22 mouse cellular contexts compared by ENCODE assay signal in the genomic region with DNA sequence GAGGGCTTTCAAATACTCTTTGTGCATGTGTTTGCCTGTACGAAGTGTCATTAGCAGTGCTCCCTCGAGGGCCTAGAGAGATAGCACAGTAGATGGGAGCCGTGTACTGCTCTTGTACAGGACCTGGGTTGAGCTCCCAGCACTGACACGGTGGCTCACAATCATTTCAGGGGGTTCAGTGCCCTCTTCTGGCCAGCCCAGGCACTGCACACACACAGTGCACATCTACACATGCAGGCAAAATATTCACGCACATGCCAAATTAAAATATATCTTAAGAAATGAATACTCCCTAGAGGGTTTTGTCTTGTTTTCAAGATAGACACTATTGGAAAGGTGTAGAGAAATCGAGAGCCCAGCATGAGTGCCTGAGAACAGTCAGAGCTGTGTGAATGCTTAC. TPM values are rescaled to one million over a fixed set of nuclear protein-coding genes. Genes with fewer than 3 reads are reported as not detected.
DNase-seq lines count a peak whose midpoint lies in the region; ATAC-seq and TF ChIP-seq lines count a peak whose summit lies in the region.
"Had no signal": no experiment of that assay in that cellular context is flagged by ENCODE, and none has a peak within 500 bp of the region (broad histone marks: within the 10 kb centered on the region; RNA-seq: fewer than 3 reads in every experiment).

No protein-coding gene starts in this region.

- no peak for TF ChIP-seq EP300 in lung, postnatal 0 days (IDR thresholded peaks at IDR 0.05)
- no peak for TF ChIP-seq EP300 in MEL (IDR thresholded peaks at IDR 0.05; ENCODE audit: low read depth in 1 of 2, low read length in 2 of 2)

- TF ChIP-seq CTCF in kidney, adult 2 months (conservative IDR thresholded peaks at IDR 0.05; ENCODE audit: insufficient read depth, insufficient read length, low read depth, low read length): 0 out of 2 replicates have a peak, but pooled peaks have one; percentile 15
- TF ChIP-seq CTCF in lung, postnatal 0 days (IDR thresholded peaks at IDR 0.05): peak; percentile 18; the same call in 1 of the 2 replicates
- peak in 2 of 3 experiments; percentile 24; a peak in 3 of 6 replicates for TF ChIP-seq CTCF in MEL (IDR thresholded peaks at IDR 0.05 in 2 of 3, conservative IDR thresholded peaks at IDR 0.05 in 1 of 3; ENCODE audit: control insufficient read depth in 1 of 3, insufficient read depth in 1 of 3, low read depth in 2 of 3, low read length in 3 of 3, poor library complexity in 1 of 3, severe bottlenecking in 1 of 3)
- TF ChIP-seq CTCF in embryonic fibroblast, embryonic 13.5 days (IDR thresholded peaks at IDR 0.05; ENCODE audit: borderline replicate concordance, insufficient read depth, low read length): peak; percentile 27; the same call in 1 of the 2 replicates

- no peak overlapping the region for H3K4me2 ChIP-seq in lung, postnatal 0 days (replicated peaks; ENCODE audit: low read depth, low read length)
- H3K4me2 ChIP-seq: embryonic facial prominence, embryonic 13.5 days; forebrain, embryonic 15.5 days; hindbrain, embryonic 15.5 days; limb, embryonic 15.5 days; lung, embryonic 15.5 days; midbrain, embryonic 12.5 days; neural tube, embryonic 15.5 days; stomach, embryonic 15.5 days had no signal

- no peak; the same call in 1 of the 2 replicates for TF ChIP-seq RAD21 in MEL (IDR thresholded peaks at IDR 0.05; ENCODE audit: low read depth, low read length)

- WGBS in kidney, adult 2 months: 89% methylated on average over 6 of the region's 6 CpGs
- WGBS in lung, postnatal 0 days: 90% methylated on average over 6 of the region's 6 CpGs
- WGBS in forebrain, embryonic 10.5 days: 91% methylated on average over 6 of the region's 6 CpGs

- DNase-seq in kidney, adult 2 months: no peak
- DNase-seq in kidney, postnatal 14 days: no peak
- DNase-seq in lung, postnatal 0 days (ENCODE audit: low spot score): no peak
- no peak for DNase-seq in lung, postnatal 10 days
- no peak for DNase-seq in MEL (ENCODE audit: low read depth, low spot score)
- DNase-seq in forebrain, embryonic 10.5 days (ENCODE audit: extremely low spot score, low spot score): no peak
- DNase-seq: adrenal gland, postnatal 10 days; cerebellum, adult 8-10 months; cerebellum, postnatal 36 days; embryo, embryonic 11 days; gastrocnemius, postnatal 36 days; heart, postnatal 4 days; kidney, postnatal 36 days had no signal

- H3K9me3 ChIP-seq in lung, postnatal 0 days (ENCODE audit: low read length): no peaks in the 10 kb centered on the region; the same call in 1 of the 2 replicates
- no peaks in the 10 kb centered on the region for H3K9me3 ChIP-seq in MEL (replicated peaks; ENCODE audit: insufficient read depth, low read length)
- H3K9me3 ChIP-seq in forebrain, embryonic 10.5 days: peaks cover 5% of the 10 kb centered on the region; the same call in 1 of the 2 replicates
- H3K9me3 ChIP-seq: forebrain, embryonic 15.5 days; hindbrain, embryonic 15.5 days; midbrain, embryonic 12.5 days; neural tube, embryonic 15.5 days; stomach, embryonic 15.5 days had no signal

- H3K79me2 ChIP-seq in MEL (ENCODE audit: control insufficient read depth, insufficient read depth, low read length, poor library complexity): no peaks in the 10 kb centered on the region

- no peak overlapping the region for H3K4me3 ChIP-seq in kidney, adult 2 months (ENCODE audit: insufficient read depth, low read depth, low read length)
- H3K4me3 ChIP-seq in lung, postnatal 0 days (ENCODE audit: low read depth, low read length): no peak overlapping the region
- no peak overlapping the region for H3K4me3 ChIP-seq in MEL (ENCODE audit: control insufficient read depth in 1 of 2, insufficient read depth in 1 of 2, low read depth in 2 of 2, low read length in 2 of 2)
- no peak overlapping the region for H3K4me3 ChIP-seq in embryonic fibroblast, embryonic 13.5 days (ENCODE audit: insufficient read depth, low read length)
- H3K4me3 ChIP-seq in forebrain, embryonic 10.5 days: no peak overlapping the region
- H3K4me3 ChIP-seq: embryonic facial prominence, embryonic 13.5 days; forebrain, embryonic 15.5 days; hindbrain, embryonic 15.5 days; limb, embryonic 15.5 days; lung, embryonic 15.5 days; midbrain, embryonic 12.5 days; neural tube, embryonic 15.5 days; stomach, embryonic 15.5 days had no signal

- TF ChIP-seq POLR2A in kidney, adult 2 months (IDR thresholded peaks at IDR 0.05; ENCODE audit: low read depth, low read length): no peak
- no peak for TF ChIP-seq POLR2A in MEL (IDR thresholded peaks at IDR 0.05; ENCODE audit: control insufficient read depth in 1 of 2, insufficient read depth in 1 of 2, low read depth in 1 of 2, low read length in 2 of 2, poor library complexity in 1 of 2)
- no peak for TF ChIP-seq POLR2A in embryonic fibroblast, embryonic 13.5 days (IDR thresholded peaks at IDR 0.05; ENCODE audit: low read depth, low read length)

- no peak for ATAC-seq in lung, postnatal 0 days
- ATAC-seq: forebrain, embryonic 15.5 days had no signal

- H3K36me3 ChIP-seq in kidney, adult 2 months (ENCODE audit: control insufficient read depth, insufficient read depth, low read length): no peaks in the 10 kb centered on the region
- H3K36me3 ChIP-seq in lung, postnatal 0 days (ENCODE audit: insufficient read depth, low read length): no peaks in the 10 kb centered on the region
- H3K36me3 ChIP-seq in MEL (ENCODE audit: control insufficient read depth in 1 of 2, insufficient read depth in 2 of 2, low read length in 2 of 2): no peaks in the 10 kb centered on the region
- peaks cover 3% of the 10 kb centered on the region; the same call in 1 of the 2 replicates for H3K36me3 ChIP-seq in forebrain, embryonic 10.5 days (replicated peaks)
- H3K36me3 ChIP-seq: embryonic facial prominence, embryonic 13.5 days; forebrain, embryonic 15.5 days; hindbrain, embryonic 15.5 days; limb, embryonic 15.5 days; lung, embryonic 15.5 days; midbrain, embryonic 12.5 days; neural tube, embryonic 15.5 days; stomach, embryonic 15.5 days had no signal

- no peak overlapping the region for H3K9ac ChIP-seq in lung, postnatal 0 days (replicated peaks; ENCODE audit: low read depth)
- no peak overlapping the region for H3K9ac ChIP-seq in MEL (ENCODE audit: control insufficient read depth, low read depth, low read length, poor library complexity, severe bottlenecking)
- H3K9ac ChIP-seq: embryonic facial prominence, embryonic 13.5 days; forebrain, embryonic 15.5 days; hindbrain, embryonic 15.5 days; limb, embryonic 15.5 days; lung, embryonic 15.5 days; midbrain, embryonic 12.5 days; neural tube, embryonic 15.5 days; stomach, embryonic 15.5 days had no signal

- H3K27me3 ChIP-seq in kidney, adult 2 months (replicated peaks; ENCODE audit: control insufficient read depth, insufficient read depth, low read length): no peaks in the 10 kb centered on the region
- no peaks in the 10 kb centered on the region for H3K27me3 ChIP-seq in lung, postnatal 0 days (replicated peaks; ENCODE audit: insufficient read depth, low read length)
- H3K27me3 ChIP-seq in MEL (ENCODE audit: control insufficient read depth in 1 of 2, insufficient read depth in 2 of 2, low read length in 2 of 2): no peaks in the 10 kb centered on the region
- no peaks in the 10 kb centered on the region for H3K27me3 ChIP-seq in forebrain, embryonic 10.5 days (ENCODE audit: poor library complexity, severe bottlenecking)
- H3K27me3 ChIP-seq: embryonic facial prominence, embryonic 13.5 days; forebrain, embryonic 15.5 days; hindbrain, embryonic 15.5 days; limb, embryonic 15.5 days; lung, embryonic 15.5 days; midbrain, embryonic 12.5 days; neural tube, embryonic 15.5 days; stomach, embryonic 15.5 days had no signal

- H3K4me1 ChIP-seq in kidney, adult 2 months (ENCODE audit: control insufficient read depth, insufficient read depth, low read length): no peaks in the 10 kb centered on the region
- H3K4me1 ChIP-seq in lung, postnatal 0 days (ENCODE audit: insufficient read depth, low read depth, low read length): no peaks in the 10 kb centered on the region
- H3K4me1 ChIP-seq in MEL (ENCODE audit: control insufficient read depth in 1 of 2, insufficient read depth in 2 of 2, low read length in 2 of 2): no peaks in the 10 kb centered on the region
- H3K4me1 ChIP-seq in embryonic fibroblast, embryonic 13.5 days (ENCODE audit: control insufficient read depth, insufficient read depth, low read length): no peaks in the 10 kb centered on the region
- H3K4me1 ChIP-seq in forebrain, embryonic 10.5 days: no peaks in the 10 kb centered on the region
- H3K4me1 ChIP-seq: embryonic facial prominence, embryonic 13.5 days; forebrain, embryonic 15.5 days; hindbrain, embryonic 15.5 days; limb, embryonic 15.5 days; lung, embryonic 15.5 days; midbrain, embryonic 12.5 days; neural tube, embryonic 15.5 days; stomach, embryonic 15.5 days had no signal

- no peak overlapping the region for H3K27ac ChIP-seq in kidney, adult 2 months (ENCODE audit: insufficient read depth, low read depth, low read length)
- H3K27ac ChIP-seq in lung, postnatal 0 days (ENCODE audit: low read length): no peak overlapping the region
- H3K27ac ChIP-seq in MEL (ENCODE audit: control insufficient read depth, low read depth, low read length): no peak overlapping the region
- no peak overlapping the region for H3K27ac ChIP-seq in embryonic fibroblast, embryonic 13.5 days (ENCODE audit: insufficient read depth, low read length)
- H3K27ac ChIP-seq in forebrain, embryonic 10.5 days: no peak overlapping the region
- H3K27ac ChIP-seq: embryonic facial prominence, embryonic 13.5 days; forebrain, embryonic 15.5 days; hindbrain, embryonic 15.5 days; limb, embryonic 15.5 days; lung, embryonic 15.5 days; midbrain, embryonic 12.5 days; neural tube, embryonic 15.5 days; stomach, embryonic 15.5 days had no signal

TF ChIP-seq in MEL, 35 proteins besides CTCF, POLR2A, EP300 and RAD21 (continues in another document):
- TF ChIP-seq KAT2A (conservative IDR thresholded peaks at IDR 0.05; ENCODE audit: low read depth, low read length): no peak
- TF ChIP-seq USF2 (IDR thresholded peaks at IDR 0.05; ENCODE audit: borderline replicate concordance in 1 of 2, insufficient read depth in 1 of 2, low read depth in 1 of 2, low read length in 2 of 2): no peak
- no peak for TF ChIP-seq POLR2AphosphoS5 (IDR thresholded peaks at IDR 0.05; ENCODE audit: borderline replicate concordance, low read depth, low read length)
- TF ChIP-seq MYC (IDR thresholded peaks at IDR 0.05; ENCODE audit: low read depth, low read length): no peak
- no peak for TF ChIP-seq ZC3H11A (IDR thresholded peaks at IDR 0.05; ENCODE audit: low read depth, low read length)
- no peak for TF ChIP-seq MAFK (IDR thresholded peaks at IDR 0.05; ENCODE audit: borderline replicate concordance, low read depth, low read length)

RNA-seq across cellular contexts. Expression of a gene that starts 10.0 kb away (rescaled TPM):
- 169 and 195 TPM in 2 replicates for polyA plus RNA-seq in kidney, adult 2 months (2012; rRNA removed)
- polyA plus RNA-seq in lung, postnatal 0 days (2015; fragmentation: Nextera tagmentation; extraction: Ambion mirVana): 2.9 and 4.0 TPM in 2 replicates
- not detected in 2 replicates for total RNA-seq in MEL (2012; rRNA removed)
- not detected for polyA plus RNA-seq in MEL (2012; ENCODE audit: insufficient read depth in 1 of 2, insufficient read length in 2 of 2, low read depth in 1 of 2, low replicate concordance in 2 of 2, missing spikeins in 1 of 2)
- 6.2 and 6.6 TPM in 2 replicates for polyA plus RNA-seq in embryonic fibroblast, embryonic 13.5 days (2011; ENCODE audit: insufficient read length, low read depth, missing spikeins)
- polyA plus RNA-seq in forebrain, embryonic 10.5 days (2016; fragmentation: Nextera tagmentation; extraction: Ambion mirVana): 1.3 and 1.7 TPM in 2 replicates

Comparison
In these comparisons a context has a peak if more than half of its experiments do, and no peak if none do; other contexts are left out.
1. RNA of a gene that starts 10.0 kb away (polyA plus RNA-seq): 169 to 195 TPM in kidney, adult 2 months; 6.2 to 6.6 TPM in embryonic fibroblast, embryonic 13.5 days, 2.9 to 4.0 TPM in lung, postnatal 0 days, 1.3 to 1.7 TPM in forebrain, embryonic 10.5 days and not detected in MEL; every median in the first group is over 10 times any median in the second.
2. Peak in every context shown above with its lines, with median percentiles within 50 percentile points of each other: CTCF ChIP-seq.